Mouse (Mus musculus) liver, postnatal 0 days (tissue): Measurements from ENCODE around the gene Cflar.
"Not testable (repeated sequence)": the region's sequence is repeated elsewhere in the genome, so short reads cannot be mapped to it uniquely, and the experiment has no call there.

Source experiments
- CTCF ChIP-seq: sonication (generic); IDR thresholded peaks from 2 replicates; pipeline ENCODE4 v1.5.1; 2016; ENCODE audit warnings: antibody characterized with exemption, low read depth
- EP300 ChIP-seq: IDR thresholded peaks from 2 replicates; pipeline ENCODE4 v1.6.1; 2016; ENCODE audit warnings: antibody characterized with exemption, low read depth, mild to moderate bottlenecking

DNA sequence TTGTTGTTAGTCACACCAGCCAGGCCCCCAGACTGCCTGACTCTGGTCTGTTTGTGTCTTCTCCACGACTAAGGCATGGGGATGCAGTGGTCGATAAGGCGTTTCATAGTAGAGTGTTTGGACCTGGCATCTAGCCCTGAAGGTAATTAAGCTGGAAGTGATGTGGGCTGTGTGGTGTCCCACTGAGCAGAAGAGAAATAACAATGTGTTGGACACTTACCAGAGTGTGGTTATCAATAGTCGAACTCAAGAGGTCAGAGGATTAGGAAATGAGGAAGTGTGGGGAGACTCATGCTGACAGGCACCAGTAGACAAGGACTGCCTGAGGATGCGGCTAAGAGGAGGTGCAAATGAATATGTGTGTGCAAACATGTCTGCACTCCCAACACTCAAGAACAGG lies 32.9 kb upstream of the Cflar start:
- not testable (repeated sequence) for TF ChIP-seq CTCF, EP300
